Mouse (Mus musculus) erythroblast, adult 5-6 weeks (primary cell): ENCODE measurements around the gene Gse1. TPM values are rescaled to one million over a fixed set of nuclear protein-coding genes. Genes with fewer than 3 reads are reported as not detected.

Source experiments
- ATAC-seq: replicated peaks from 2 replicates; pipeline ENCODE4 v1.8.0; 2016; ENCODE audit warnings: moderate number of reproducible peaks, mild to moderate bottlenecking, moderate TSS enrichment, inconsistent platforms; ENCODE audit not compliant: poor library complexity, low FRiP score, severe bottlenecking
- total RNA-seq, 2 experiments: library from RNA; stranded (forward) in 1 of 2; stranded (reverse) in 1 of 2; fragments of 150-400 nt in 1 of 2; fragments of 200-764, 138-1000 nt in 1 of 2; gene quantifications; 2 replicates each; pipeline versions ENCODE4 v1.2.3 to v1.2.4; 2015 to 2017; ENCODE audit warnings: low replicate concordance in 2 of 2

The Gse1 gene
- total RNA-seq, 2 experiments from 2014 or later = 30.0 to 38.3 TPM

DNA sequence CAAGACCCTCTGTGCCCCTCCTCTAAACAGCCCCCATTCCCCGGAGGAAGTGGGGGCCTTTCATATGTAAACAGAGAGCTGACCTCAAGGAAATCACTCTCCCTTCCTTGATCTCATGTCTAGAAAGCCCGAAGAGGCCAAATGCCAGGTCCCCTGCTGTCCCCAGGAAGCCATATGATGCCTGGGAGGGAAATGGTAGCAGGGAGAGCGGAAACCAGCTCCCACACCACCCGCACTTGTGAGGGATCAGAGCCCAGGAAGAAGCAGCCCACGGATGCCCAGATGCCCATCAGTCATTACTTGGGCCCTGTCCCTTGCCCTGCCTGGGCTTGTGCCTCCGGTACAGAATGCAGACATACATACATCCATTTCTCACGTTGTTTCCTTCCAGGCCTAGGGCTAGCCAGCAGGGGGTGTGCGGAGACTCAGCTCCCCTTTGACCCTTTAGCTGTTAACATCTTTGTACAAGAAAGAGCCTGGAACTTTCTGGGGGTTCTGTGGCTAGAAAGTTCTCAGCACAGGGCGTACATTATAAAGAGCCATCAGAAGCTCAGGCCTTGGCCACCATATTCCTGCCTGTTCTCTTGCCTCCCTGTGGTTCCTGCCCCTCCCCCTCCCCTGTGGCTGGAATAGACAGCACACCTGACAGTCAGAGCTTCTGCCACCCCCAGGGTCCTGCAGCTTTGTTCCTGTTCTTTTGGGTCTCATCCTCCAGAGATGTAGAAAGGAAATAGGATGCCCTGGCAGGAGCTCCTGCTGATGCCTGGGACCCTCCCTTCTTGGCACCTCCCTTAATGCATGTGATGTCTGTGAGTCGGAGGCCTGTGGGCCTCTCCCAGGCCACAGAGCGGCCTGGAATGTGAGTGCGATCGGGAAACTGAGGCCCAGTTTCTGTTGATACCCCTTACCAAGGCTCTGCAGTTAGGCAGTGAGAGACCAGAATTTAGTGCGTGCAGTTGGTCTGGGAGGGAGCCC, 180.3 kb downstream of the Gse1 start:
- no peak for ATAC-seq

DNA sequence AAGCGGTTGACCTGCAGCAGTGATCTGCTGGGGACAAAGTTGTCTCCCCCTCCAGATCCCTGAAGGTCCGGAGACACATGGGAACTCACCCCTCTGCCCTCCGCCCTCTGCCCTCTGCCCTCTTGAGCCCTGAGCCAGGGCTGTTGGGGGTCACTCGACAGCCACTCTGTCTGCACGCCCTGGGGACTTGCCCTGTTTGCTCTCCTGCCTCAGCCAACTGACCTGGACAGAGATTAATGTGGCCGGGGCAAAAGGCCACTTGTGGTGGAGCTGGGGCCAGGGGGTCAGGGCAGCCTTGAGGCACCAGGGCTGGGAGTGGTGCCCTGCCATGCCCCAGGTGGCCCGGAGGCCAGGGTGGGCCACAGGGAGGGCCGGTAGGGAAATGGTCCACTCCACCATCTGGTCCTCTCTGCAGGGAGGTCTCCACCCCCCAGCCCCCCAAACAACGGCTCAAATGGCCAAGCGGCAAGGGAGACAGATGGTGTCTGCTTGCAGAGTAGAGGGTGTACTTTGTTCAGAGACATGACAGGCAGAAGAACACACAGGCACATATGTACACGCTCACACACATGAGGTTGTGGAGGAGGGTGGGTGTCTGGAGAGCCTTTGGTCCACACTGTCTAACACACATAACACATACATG, 181.2 kb downstream of the Gse1 start:
- ATAC-seq = no peak

DNA sequence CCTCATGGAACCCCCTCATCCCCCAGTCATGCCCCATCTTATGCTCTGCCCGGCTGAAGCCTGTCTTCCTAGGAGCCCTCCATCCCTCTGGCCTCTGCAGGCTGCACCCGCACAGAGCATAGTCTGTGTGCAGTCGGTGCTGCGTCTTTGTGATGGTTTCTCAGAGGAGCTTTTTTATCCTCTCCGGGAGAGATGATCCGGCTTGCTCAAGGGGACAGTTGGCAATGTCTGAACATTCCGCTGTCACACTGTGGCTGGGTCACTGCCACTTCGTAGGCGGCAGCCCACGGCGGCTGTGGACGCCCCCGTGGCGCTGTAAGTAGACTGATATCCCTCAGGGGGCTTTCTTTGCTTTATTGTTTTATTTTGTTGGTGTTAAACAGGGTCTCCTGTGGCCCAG, 182.8 kb downstream of the Gse1 start:
- ATAC-seq = no peak

DNA sequence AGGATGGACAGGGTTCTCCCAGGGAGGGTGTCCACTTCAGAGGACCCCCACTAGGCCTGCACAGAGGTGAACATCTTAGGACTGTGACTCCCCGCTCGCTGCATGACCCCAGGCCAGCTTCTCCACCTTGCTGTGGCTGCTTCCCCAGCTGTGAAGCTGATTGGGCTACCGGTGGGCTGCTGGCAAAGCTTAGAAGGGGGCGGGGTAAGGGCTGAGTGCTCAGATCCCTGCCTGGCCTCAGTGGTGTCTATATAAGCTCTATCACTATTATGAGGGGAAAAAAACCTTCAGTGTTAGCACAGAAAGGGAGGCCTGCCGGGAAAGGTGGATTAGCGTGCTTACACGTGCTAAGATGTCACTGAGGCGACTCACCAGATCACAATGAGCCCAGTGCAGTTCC, 183.6 kb downstream of the Gse1 start:
- ATAC-seq = no peak

DNA sequence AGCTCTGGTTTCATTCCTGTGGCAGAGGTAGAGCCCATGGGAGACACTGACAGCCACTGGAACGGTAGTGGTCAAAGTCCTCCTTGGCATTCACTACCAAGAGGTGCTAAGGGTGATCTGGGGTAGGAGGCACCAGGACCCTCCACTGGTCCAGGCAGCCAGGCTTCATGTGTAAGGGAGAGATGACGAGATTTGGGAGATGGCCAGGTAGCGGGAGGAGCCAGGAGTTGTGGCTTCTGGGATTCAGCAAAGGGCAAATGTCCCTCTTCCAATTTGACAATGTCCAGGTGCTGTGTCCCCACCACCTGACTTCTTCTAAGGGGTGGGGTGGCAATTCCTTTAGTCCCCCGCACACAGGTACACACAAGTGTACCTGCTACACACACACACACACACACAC, 184.1 kb downstream of the Gse1 start:
- ATAC-seq = no peak

DNA sequence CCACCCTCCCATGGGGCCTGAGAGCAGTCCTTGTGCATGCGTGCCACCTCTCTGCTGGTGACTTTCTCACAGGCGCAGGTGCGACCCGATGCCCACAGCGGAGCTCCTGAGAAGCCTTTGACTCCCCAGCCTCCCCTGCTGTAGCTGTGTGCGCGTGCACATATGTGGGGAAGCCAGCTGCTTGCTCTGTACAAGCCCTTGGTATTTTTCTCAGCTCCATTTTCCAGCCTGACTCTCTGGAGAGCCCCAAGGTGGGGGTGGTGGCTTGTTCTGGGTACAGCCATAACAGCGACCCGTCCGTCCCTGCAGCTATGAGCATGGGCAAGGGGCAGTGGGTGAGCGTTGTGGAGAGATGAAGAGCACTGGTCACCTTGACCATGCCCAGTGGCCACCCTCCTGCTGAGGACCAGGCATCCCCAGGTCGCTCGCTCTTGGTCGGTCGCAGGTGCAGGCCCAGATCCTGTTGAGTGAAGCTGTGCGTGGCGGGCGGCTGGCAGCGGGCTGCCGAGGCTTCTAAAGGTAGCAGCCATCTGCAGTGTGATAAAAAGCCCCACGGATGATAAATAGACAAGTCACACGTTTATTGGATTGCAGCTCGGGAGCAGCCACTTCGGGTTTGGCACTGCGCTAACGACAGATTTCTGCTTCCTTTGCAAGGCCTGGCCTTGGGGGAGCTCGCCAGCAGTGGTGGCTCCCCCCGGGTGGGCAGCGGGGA, 184.8 kb downstream of the Gse1 start:
- no peak for ATAC-seq

DNA sequence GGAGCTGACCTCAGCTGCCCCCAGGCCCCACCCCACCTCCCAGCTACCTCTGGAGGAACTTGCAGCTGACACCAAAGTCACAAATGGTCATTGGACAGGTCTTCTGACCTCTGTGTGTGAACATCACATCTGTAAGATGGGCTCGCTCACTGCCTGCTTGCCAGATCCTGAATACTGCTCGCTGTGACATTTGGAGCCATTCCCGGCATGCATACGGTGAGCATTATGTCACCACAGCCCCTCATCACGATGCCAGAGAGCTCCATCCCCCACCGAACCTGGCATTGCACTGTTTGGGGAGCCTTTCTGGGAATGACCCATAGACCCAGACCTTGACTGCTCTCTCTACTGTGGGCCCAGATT, 185.4 kb downstream of the Gse1 start:
- no peak for ATAC-seq

DNA sequence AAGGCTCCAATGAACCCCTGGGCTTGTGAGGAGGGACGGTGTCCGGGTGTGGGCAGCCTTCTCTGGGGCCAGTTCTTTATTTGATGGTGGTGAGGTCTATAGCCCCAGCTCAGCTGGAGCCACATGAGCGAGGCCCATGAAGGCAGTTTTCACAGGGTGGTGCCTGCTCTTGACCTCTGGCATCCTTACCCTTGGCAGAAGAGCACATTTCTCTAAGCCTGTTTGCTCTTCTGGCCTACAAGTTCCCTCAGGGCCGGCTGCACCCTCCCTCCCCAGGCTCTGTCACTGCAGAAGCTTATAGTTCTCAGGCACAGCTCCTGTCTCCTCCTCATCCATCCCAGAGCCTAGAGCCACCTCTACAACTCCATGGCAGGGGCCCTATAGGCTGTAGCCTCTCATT, 186.0 kb downstream of the Gse1 start:
- ATAC-seq = no peak

DNA sequence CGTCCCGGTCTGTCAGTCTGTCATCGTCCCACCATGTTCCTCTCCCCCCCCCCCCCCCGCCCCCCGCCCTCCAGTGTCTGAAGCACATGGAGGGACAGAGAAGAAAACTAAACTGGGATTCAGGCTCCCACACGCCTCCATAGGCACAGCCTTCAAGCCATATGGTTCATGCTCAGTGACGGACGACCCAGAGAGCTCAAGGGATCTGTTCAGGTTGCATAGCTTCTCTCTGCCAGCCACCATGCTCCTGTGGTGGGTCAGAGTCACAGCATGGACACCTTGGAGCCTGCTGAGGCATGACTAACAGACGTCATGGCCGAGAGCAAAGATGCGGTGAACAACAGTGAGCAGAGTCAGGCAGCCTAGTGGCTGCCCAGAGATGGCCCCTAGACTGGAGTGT, 187.2 kb downstream of the Gse1 start:
- no peak for ATAC-seq

DNA sequence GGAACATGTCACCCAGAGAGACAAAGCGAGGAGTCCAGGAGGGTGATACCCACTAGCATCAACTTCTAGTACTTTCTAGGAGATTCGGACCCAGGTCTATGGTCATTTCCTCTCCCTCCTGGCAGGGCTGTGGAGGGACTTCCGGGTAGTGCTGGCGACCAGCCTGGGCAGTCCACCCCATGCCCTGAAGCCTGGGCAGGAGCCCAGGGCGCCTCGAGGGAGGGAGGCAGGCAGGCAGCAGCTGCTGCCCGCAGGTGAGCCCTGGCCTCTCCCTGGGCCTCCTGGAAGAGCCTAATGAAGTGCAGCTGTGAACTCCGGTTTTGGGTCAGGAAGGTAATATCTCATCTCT, 187.9 kb downstream of the Gse1 start:
- no peak for ATAC-seq

DNA sequence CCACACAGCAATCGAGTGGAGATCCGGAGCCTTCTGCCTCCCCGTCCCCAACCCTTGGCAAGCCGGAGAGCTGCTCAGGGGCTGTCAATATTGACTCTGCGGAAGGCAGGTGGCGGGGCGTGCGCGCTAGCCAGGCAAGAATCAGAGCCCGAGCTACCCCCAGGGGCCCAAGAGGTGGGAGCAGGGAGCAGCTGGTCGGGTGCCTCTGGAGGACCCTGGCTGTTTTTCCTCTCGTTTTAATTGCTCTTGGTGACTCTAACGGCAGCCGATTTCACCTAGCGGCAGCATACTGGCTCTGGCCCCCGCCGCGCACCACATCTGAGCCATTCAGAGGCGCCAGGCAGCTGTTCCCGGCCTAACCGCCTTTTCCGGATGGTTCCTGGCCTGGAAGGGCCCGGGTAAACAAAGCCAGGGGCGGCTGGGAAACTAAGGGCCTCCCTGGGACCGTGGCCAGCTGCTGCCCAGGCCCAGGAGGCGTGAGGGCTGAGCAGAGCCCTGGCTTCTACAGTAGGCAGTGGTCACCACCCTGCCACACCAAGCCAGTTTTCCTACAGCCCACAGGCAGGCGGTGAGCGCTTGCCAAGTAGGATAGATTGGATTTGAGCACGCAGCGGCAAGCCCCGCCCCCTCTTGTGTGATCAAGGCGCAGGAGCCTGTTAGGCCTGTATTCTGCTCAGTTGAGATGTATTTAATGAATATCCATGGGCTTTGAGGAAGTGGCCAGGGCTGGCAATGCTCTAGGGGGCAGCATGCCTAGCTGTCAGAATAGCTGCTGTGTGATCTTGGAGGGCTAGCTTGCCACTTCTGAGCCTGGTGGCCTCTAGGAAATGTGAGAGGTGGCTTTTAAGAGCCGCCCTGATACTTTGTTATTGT, 188.5 kb downstream of the Gse1 start:
- ATAC-seq = peak; percentile 48

DNA sequence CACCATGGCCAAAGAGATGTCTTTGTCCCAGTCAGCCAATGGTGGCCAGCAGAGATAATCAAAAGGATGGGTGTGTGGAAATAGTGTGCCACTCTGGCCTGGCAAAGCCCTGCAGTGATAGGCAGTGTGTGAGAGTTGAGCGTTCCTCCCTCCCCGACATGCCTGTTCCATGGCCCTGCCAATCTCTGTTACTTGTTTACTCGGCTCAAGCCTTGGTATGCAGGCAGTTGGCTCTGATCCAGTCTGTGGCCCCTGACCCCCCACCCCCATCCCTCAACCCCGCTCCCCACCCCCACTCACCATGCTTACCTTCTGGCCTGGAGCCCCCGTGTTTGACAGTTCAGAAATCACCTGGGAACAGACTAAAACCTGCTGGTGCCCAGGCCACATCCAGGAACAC, 189.9 kb downstream of the Gse1 start:
- no peak for ATAC-seq

DNA sequence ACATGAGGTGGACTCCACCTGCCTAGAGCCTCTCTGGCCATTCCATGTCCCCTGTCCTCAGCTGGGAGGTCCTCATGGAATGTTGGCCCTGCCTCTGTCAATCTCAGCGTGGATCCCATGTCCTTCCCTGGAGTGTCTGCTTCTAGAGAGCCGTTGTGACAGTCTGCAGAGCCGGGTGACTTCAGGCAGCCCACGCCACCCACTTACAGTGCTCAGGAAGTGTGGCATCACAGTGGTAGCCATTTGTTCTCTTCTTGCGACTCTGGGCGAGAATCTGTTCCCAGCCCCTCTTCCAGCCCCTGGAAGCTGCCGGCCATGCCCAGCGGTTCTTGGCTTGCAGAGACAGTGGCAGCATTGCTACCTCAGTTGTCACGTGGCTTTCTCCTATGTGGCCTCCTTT, 191.4 kb downstream of the Gse1 start:
- ATAC-seq = no peak

DNA sequence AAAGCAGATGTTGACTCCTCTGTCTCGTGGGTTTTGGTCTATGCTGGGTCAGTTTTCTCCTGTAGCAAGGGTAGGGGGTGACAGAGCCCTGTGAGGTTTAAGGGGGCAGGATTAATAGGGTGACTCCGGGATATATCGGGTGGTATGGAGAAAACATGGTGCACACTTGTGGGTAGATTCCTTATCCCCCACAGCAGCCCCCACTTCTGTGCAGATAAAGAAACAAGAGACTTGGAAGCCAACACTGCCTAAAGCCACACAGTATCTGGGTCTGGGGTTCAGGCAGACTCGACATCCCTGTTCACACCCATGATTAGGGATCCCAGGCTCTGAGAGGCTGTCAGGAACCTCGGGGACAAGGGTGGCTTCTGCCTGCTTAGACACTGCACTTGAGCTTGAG, 192.0 kb downstream of the Gse1 start:
- no peak for ATAC-seq

DNA sequence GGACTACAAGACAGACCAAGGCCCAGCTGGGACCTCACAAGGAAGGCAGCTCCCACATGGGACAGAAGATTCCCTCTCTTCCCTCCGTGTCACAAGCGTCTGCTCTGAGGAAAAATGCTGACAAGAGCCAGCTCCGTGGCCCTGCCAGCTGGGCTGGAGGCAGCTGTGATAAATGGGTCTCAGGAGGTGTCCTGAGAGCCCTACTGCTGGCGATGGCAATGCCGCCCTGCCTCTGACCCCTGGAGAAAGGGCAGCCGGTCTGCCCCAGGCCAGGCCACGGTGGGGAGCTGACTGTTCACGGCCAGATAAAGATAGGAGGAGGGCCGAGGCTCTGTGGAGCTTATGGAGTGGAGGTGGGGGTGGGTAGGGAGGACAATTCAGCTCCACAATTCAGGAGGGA, 193.4 kb downstream of the Gse1 start:
- ATAC-seq = no peak

DNA sequence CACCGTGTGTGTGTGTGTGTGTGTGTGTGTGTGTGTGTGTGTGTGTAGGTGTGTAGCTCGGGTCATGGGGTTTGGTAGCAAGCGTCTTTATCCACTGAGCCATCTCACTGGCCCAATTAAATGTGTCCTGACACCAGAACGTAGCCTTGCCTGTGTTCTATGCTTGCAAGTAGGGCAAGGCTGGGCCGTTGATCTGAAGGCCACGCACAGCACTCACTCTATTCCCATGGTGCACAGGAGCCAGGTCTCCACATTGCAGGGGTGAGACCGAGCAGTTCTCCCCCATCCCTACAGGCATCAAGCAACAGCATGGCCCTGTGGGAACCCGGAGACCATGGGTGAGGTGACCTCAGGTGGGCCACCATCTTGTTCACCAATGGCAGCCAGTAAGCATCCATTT, 194.0 kb downstream of the Gse1 start:
- ATAC-seq = no peak

DNA sequence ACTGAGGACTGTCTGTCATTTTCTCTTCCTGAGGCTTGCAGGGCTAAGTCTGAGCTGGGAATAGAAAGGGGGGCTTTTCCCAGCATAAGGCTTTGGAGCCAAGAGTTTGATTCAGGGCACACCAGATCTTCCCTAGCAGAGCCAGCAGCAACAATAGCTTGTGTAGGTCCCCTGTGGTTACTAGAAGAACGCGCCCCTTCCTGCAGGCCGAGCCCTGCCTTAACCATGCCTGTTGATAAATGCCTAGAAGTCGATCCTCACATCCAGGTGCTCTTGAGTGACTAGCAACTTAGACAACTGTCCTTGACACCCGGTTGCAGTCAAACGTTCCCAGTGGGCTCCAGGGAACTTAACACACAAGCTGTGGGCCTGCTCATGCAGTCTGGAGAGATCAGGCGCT, 195.3 kb downstream of the Gse1 start:
- no peak for ATAC-seq

DNA sequence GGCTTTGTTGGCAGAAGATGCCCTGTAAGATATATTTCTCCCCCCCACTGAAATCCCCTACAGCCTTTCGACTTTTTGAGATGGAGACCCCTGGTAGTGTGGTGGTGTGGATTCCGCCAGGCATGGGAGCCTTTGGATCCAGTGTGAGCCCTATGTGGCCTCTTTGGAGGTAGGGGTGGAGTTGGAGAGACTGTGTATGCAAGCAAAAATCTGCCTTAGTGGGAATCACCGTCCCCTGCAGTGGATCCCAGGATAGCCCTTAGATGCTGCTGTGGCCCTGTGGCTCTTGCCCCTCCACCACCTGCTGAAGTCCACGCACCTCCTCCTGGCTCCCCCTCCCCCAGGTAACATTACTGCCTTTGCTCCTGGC, 196.6 kb downstream of the Gse1 start:
- no peak for ATAC-seq

DNA sequence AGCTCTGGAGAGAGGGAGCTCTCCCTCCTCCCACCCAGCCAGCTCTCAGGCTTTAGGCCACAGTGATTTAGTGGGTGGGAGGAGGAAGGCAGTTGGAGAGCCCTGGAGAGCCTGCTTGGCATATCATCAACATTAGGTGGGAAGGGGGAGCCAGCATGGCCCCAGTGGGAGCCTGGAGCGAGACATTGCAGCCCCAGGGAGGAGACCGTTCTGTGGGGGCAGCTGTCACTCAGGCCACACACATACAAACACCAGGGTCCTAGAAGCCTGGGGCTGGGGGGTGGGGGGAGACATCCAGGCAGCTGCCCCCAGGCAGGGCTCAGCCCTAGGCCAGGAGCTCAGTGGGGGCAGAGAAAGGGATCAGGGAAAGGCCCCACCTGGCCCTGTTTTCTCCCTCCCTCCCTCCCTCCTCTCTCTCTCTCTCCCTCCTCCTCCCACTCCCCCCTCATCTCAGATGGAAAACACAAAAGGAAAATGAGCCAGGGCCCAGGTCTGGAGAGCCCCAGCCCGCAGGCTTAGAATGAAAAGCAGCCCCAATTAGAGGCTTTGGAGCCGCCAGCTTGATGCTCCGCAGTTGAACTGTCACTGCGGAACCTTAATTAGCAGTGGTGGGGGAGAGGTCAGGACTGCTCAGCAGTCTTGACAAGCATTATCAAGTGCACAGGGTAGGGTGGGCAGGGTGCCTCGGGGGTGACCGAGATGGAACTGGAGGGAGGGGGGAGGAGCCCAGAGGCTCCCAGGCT, 197.1 kb downstream of the Gse1 start:
- ATAC-seq = no peak
